Mouse (Mus musculus) forelimb bud, embryonic 11.5 days (tissue): ENCODE measurements around the gene Sertad3.

ENCODE experiments used
- DNase-seq: peaks from one replicate; pipeline ENCODE4 v3.0.0-alpha.2; 2012; ENCODE audit warnings: low read depth, low spot score

The Sertad3 gene

DNA sequence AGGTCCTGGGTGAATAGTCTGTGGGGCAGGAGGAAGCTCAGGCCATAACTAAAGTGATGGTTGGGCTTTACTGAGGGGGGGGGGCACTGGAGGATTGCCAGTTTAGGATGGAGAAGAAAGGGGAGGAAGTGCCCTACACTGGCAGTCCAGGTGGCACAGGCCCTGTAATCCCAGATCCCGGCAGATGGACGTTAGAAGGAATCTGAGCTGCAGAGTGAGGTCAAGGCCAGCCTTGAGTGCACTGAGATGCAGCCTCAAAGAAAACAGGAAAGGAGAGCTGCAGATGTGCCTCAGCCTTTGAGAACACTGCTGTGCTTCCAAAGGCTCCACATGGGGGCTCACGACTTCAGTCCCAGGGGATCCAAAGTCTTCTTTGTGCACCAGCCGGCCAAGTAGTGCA lies 5.9 kb upstream of the Sertad3 start:
- DNase-seq = no peak

DNA sequence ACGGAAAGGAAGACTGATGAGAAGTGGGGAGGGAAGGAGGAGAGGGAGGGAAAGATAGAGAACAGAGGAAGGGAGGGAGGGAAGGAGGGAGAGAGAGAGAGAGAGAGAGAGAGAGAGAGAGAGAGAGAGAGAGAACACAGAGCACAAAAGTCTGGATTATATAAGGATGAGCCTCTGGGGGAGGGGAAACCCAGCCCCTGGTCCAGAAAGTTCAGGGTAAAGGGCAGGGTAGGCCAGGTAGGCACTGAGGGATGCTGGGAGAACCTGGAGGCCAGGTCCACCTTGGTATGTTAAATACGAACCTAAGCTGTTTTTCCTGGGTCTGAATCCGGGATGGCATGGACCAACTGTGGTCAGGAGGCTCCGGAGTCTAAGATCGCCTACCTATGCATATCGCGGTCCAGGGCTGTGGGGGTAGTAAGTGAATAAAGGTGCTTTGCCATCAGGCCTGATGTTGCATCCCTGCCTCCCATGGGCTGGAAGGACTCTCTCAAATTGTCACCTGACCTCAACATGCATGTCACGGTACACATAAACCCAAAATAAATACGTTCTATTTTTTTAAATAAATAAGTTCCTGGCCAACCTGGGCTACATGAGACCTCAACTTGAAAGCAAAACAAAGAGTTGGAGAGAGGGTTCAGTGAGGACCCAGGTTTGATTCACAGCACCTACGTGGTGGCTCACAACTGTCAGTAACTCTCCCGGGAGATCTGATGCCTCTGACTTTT lies 2.0 kb upstream of the Sertad3 start:
- no peak for DNase-seq

DNA sequence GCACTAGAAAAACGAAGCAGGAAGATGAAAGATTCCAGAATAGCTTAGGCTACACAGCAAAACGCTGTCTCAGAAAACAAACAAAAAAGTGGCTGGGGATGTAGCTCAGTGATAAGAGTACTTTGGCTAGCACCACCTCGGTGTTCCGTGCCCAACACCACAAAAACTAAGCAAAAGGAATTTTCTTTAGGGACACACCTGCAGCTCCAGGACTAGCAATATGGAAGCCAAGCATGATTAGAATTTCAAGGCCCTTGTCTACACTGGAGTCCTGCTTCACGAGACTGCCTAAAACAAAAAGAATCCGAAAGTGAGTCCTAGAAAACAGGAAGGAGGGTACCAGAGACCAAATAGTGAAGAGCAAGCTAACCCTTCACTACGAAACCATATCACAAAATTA lies 972 bp upstream of the Sertad3 start:
- DNase-seq = no peak

DNA sequence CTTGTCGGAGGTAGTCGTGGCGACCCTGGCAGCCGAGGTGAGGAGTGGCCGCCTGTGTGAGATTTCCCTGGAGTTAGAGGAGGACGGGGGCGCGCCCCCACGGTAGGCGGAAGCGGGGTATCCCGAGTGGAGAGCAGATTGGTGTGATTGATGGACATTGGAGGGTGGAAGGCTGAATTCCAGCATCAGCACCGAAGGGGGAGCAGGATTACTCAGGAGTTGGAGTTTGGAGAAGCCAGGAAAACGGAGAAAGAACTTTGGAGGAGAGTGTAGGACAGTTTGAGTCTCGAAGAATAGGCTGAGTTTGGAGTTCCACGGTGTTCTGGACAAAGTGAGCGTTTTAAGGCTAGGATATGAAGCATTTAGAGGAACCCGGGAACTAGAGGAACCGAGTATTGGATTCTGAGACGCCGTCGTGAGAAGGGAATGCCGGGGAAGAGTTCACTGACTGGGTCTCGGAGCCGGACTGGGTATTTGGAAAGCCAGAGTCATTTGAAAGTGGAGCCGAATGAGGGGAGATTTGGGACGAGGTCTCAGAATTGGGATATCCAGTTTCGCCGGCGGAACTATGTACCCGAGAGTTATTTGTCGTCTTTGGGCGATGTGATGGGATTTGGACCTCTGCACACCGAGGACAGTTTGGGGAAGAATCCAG lies 394 bp downstream of the Sertad3 start:
- DNase-seq = no peak

DNA sequence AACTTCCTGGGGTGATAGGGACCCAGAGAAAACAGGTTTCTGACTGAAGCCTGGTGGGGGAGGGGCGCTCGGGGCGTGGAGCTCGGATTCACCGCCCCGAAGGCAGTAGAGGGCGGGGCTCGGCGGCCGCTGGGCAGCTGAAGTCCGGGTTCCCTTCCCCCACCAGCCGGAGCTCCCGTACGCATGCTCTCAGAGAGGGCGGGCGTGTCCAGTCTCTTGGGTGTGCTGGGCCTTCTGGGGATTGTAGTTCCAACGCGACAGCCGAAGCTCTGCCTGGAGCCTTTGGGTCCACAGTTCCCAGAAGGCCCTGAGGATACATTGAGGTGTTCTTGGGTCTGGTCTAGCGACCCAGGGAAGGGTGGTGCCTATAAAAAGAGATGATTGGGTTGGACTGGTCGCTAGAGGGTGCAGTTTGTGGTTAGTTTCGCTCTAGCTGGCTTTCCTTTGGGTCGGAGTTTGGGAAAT lies 954 bp downstream of the Sertad3 start:
- peak; percentile 98 for DNase-seq

DNA sequence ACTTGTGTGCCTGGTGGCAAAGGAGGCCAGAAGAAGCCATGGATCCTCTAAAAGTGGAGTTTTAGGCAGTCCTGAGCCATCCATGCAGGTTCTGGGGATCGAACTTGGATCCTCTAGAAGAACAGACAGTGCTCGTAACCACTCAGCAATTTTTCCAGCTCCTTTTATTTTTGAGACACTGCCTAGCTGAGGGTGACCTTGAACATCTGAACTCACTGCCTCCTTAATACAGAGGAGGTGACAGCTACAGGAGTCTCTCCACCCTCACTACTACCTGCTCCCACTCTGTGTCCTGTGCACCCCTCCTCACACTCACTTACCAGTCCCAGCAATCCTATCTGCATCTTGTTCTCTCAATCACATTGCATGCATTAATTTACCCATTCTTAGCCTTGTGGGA lies 2.0 kb downstream of the Sertad3 start:
- no peak for DNase-seq

DNA sequence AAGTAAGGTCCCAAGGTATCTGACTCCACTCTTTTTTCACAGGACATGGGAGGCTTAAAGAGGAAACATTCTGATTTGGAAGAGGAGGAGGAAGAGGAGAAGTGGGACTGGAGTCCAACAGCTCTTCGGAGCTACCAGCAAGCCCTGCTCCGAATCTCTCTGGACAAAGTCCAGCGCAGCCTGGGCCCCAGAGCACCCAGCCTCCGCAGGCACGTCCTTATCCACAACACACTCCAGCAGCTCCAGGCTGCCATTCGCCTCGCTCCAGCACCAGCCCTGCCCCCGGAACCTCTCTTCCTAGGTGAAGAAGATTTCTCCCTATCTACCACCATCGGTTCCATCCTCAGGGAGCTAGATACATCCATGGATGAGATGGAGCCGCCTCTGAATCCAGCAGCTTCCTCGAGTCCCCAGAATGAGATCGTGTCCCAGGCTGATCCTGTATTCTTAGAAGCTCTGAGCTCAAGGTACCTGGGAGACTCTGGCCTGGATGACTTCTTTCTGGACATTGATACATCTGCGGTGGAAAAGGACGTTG lies 2.6 kb downstream of the Sertad3 start:
- no peak for DNase-seq

DNA sequence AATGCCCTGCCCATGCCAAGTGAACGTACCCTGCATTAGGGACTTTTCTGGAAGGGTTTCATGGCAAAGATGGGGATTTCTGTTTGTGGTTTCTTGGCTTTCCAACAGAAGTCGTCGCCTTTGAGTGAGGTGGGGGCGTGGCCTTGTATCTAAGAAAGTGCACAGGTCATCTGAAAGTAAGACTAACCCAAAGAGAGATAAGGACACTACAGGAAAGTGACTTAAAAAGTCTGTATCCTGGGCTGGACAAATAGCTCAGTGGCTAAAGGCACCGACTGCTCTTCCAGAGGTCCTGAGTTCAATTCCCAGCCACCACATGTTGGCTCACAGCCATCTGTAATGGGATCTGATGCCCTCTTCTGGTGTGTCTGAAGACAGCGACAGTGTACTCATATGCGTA lies 5.0 kb downstream of the Sertad3 start:
- DNase-seq = no peak

DNA sequence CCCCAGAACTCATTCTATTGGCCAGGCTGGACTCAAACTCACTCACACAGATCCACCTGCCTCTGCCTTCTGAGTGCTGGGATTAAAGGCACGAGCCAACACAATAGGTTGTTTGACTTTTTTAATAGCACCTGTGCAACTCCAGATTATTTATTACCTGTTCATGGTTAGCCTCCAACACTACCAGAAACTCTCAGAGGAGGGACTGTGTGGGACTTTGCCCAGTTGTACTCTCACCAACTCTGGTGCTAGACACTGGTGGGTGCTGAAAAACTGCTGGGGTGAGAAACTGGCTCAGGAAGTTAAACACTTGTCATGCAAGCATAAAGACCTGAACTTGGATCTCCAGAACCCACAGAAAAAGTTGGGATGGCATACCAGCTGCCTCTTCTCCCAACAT lies 6.2 kb downstream of the Sertad3 start:
- DNase-seq = no peak

DNA sequence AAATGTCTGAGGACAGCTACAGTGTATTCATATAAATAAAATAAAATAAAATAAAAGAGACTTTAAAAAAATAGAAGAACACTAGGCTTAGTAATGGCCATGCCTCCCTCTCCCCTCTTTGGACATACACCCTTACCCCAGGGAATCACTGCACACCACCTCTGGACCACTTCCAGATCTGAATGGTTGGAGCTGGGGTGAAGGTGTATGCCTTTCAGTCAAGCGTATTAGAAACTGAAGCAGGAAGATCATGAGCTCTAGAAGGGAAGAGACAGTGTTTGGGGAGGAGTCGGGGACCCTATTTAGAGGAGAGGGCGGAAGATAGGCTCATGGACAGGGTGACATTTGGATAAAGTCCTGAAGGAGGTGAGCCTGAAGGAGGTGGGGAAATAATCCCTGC lies 6.9 kb downstream of the Sertad3 start:
- no peak for DNase-seq

DNA sequence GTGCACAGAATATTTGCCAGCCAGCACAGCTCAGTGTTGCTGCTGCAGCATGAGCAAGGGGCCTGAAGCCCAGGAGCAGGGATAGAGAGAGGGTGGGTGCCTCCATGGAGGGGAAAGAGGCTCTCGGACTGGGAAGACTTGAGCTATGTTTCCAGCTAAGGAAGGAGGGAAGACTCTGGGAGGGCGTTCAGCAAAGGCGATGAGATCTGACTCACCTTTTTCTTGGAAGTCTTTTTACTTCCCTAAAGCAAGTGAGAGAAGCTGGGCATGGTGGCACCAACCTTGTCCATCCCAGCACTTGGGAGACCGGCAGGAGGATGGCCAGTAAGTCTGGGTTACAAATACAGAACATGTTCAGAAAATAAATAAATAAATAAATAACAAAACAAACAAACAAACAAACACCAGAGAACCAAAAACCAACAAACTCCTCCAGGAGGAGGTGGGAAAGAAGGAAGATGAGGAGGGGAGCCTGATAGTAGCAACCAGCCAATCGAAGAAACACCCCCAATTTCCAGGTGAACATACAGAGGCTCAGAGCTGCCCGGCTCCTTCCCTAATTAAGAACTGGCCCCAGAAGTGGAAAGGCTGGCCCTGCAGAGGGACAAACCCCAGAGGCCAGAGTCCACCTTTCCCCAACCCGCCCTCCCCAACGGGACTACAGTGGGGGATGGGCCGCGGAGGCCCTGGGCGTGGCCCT lies 7.5 kb downstream of the Sertad3 start:
- no peak for DNase-seq

DNA sequence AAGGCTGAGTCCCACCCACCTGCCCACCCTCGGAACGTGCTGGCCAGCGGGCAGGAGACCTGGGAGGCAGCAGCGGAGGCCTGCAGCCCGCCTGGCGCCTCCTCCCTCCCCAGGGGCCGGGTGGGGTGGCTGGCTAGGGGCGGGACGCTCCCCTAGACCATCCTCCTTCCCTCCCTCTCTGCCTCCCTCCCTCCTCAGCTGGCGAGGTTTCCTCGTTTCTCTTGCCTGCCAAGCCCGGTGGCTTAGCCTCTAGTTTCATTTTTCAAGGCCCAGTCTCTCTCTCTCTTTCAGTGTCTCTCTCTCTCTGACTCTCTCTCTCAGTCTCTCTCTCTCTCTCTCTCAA lies 8.0 kb downstream of the Sertad3 start:
- DNase-seq = peak; percentile 81

DNA sequence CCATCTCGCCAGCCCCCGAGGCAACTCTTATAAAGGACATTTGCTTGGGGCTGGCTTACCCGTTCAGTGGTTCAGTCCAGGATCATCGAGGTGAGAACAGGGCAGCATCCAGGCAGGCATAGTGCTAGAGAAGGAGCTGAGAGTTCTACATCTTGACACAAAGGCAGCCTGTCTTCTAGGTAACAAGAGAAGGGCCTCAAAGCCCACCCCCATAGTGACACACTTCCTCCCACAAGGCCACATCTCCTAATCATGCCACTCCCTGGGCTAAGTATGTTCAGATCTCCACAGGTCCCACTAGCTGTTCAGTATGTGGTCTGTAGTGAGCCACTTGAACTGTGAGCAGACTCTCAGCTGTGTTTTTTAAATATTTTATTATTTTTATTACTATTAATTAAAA lies 10.3 kb downstream of the Sertad3 start:
- no peak for DNase-seq

DNA sequence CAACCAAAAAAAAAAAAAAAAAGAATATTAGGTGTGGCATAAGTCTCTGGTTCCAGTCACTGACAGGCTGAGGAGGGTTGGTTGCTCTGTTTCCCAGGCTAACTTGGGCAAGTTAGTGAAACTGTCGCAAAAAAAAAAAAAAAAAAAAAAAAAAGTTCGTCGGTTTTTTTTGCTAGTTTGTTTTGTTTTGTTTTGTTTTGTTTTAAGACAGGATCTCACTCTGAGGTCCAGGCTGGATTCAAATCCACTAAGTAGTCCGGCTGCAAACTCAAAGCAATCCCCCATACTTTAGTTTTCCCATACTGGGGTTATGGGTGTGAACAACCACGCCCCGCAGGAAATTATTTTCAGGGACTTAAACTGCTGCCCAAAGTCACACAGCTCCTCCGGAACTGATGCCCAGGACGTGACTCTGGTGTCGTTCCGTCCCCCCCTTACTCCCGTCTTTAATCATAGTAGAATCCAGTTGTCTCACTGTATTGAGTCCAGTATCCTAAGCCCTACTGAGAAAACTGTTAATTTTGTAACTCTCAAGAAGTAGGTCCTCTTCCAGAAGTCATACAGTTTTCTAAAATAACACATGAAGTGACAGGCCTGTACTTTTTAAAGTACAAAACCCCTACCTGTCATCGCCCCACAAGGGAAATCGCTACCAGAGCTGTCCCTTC lies 12.7 kb downstream of the Sertad3 start:
- no peak for DNase-seq

DNA sequence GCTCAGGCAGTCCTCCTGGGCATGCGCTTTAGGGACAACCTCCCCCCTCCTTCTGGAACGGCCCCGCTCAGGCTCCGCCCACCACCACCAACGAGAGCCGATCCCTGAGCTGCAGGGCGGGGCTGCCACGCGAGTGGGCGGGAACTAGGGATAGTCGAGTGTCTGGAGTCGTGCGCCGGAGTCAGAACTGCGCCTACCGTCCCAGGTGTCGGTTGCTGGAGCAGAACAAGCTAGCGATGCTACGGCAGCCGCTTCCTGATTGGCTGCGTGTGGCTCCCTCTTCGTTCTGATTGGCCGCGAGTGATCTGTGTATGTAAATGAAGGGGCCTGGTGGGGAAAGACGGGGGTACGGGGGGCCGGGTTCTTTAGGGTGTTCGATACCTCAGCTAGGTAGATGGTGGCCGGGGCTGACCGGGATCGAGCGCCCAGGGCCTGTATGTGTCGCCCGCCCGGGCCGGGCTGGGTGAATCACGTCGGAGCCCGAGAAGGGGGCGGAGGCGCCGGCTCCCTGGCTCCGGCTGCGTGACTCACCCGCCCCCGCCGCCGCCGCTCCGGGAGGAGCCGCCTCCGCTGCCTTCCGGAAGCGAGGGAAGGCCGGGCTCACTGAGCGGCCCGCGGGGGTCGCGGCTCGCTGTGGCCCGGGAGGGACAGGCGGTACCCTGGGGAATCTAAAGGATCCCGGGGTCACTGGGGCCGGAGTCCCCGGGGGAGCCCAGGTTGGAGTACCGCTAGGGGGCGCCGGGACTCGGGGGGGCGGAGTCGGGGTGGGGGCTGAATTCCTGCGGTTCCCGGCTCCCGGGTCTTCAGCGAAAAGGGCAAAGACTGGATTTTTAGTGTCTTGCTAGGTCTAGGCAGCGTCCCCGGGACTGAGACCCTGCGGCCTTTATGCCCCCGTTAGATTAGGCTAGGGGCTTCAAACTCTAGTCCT lies 13.5 kb downstream of the Sertad3 start, which contains the start of gene Sertad1:
Sertad1 (plus strand) TSS at position 141 of the 928 bp plus-strand sequence.
- DNase-seq = peak; percentile 99

DNA sequence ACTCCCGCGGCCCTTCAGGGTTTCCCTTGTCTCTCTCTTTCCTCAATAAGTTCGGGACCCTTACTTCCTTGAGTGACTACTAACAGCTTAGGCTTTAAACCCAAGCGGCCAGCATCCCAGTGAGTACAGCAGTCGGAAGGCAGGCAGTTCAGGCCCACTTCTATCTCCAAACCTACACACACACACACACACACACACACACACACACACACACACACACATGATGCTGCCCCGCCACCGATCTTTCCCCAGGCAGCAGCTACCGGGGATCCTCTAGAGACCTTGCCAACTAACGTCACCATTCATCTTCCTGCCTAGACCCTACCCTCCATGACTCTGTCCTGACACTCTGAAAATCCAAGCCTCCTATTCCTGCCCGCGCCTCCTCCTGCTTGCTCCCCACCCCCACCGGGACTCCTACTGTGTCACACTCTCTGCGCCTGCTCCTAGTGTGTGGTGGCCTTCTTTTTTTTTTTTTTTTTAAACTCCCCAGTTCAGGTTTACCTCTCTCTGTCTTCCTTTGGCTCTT lies 14.2 kb downstream of the Sertad3 start:
- DNase-seq = no peak

DNA sequence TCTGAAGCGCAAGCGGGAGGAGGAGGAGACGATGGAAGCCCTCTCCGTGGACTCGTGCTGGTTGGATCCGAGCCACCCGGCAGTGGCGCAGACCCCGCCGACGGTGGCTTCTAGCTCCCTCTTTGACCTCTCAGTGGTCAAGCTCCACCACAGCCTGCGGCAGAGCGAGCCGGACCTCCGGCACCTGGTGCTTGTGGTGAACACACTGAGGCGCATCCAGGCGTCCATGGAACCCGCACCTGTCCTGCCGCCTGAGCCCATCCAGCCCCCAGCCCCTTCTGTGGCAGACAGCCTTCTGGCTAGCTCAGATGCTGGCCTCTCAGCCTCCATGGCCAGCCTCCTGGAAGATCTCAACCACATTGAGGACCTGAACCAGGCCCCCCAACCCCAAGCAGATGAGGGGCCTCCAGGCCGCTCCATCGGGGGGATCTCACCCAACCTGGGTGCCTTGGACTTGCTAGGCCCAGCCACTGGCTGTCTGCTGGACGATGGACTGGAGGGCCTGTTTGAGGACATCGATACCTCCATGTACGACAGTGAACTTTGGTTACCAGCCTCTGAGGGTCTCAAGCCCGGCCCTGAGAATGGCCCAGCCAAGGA lies 15.8 kb downstream of the Sertad3 start:
- DNase-seq = no peak

DNA sequence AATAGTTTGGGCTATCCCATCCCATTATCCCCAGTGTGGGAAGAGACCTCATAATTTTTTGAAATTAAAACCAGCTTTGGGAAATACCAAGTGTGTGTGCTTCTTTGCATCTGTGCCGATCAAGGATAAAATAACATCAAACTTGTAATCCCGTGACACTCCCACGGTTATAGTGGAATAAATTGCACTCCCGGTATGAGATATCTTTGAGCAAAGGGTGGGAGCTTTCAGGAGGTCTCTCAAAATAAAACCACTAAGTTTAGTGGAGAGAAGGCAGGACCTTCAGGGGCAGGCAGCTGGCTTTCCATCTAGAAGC lies 16.6 kb downstream of the Sertad3 start:
- no peak for DNase-seq

DNA sequence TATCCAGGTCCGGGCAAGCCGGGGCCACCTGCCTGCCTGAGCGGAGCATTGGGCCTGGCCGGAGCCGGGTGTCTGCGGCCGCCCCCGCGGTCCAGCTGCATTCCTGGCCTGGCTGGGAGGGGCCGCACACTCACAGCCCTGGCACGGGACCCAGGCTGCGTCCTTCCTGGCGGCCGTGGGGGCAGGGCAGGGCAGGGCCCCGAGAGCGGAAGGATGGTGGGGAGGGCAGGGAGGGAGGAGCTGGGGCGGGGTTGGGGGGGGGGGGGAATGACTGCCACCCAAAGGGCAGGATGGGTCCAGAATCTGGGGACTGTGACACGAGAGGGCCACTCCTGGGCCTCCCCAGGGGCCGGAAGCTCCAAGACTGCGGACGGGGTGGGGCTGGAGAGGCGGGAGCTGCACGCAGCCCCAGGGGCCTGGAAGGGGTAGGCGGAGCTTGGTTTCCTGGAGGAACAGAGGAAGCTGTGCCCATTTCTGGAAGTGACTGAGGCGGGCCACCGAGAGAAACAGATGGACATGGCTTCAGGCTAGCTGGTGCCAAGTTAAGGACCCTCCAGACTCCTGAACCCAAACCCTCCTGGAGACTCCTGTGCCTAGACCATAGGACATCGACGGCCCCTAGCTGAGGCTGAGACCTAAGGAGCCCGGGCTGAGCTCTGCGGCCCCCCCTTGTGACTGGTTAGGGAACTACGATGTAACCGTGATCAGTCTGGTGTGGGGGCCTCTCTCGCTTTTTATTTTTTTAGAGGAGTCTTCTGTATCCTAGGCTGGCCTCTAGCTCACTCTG lies 17.2 kb downstream of the Sertad3 start:
- DNase-seq = peak; percentile 65

DNA sequence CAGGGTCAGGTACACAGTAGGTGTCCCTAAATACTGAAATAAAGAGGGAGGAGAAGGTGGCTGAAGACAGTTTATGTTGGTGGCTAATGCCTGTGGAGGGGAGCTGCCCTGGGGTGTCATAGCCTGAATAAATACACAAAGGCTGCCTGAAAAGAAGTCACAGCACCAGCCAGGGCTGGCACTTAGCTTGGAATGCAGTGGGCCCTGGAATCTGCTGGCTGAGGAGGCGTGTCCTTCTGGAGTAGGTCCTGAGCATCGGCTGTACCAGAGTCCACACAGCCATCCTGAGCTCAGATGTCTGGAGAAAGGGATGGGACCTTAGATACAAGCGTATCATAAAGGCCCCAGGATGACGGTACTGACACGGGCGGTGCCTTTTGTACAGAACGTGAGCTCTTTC lies 18.3 kb downstream of the Sertad3 start:
- DNase-seq = no peak
